Mouse (Mus musculus) lung, adult 2 months (tissue): ENCODE measurements around the gene Aox3.

Experiments
- CTCF ChIP-seq: fragments of 200-500 bp; IDR thresholded peaks from 2 replicates; pipeline ENCODE4 v1.5.1; 2011; ENCODE audit warnings: mild to moderate bottlenecking, low read length, control low read depth; ENCODE audit not compliant: insufficient read depth
- POLR2A ChIP-seq: fragments of 200-500 bp; IDR thresholded peaks from 2 replicates; pipeline ENCODE4 v1.6.1; 2011; ENCODE audit warnings: low read depth, mild to moderate bottlenecking, control low read depth, low read length, borderline replicate concordance; ENCODE audit errors: extremely low read depth

- TF ChIP-seq POLR2A, result no peak
- no peak for TF ChIP-seq CTCF
Observed at GRCm38 (mm10) chr1:58074266-58074665, 38.7 kb upstream of the Aox3 start.
